Mouse (Mus musculus): ENCODE data around the gene Zpbp2. TPM values are rescaled to one million over a fixed set of nuclear protein-coding genes. Genes with fewer than 3 reads are reported as not detected.

Gene Zpbp2
- total RNA-seq, 2 experiments from 2014 or later: not detected

DNA sequence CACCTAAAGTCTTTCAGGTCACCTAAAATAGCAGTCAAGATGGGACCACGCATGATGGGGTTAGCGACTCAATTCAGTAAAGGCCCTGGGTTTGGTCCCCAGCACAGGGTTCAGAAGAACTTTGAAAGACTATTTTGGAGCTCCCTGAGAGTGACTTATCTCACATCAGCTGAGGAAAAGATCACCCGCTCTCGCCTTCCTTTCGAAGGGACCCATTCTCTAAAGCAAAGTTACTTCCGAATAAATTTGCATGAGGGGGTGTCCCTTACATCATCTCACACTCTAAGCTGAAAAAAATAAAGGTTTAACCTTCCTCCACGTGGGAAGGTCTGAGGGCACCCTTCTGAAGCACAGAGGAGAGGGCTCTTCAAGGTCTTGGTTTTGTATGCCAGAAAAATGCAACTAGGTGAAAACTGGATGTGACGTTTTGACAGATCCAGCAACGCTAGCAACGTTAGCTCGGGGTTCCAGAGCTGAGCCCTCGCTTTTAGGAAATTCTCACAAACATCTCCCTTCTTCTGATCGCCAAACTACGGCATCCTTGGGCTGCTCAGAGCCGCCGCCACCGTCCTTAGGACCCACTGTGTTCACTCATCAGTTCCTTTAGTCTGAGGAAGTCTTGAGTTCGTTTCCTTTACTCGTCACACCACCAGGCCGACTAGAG, 454 bp upstream of the Zpbp2 start:
- no peak; the same call in 1 of the 2 replicates for ATAC-seq (replicated peaks; ENCODE audit: low FRiP score, poor library complexity, severe bottlenecking)

DNA sequence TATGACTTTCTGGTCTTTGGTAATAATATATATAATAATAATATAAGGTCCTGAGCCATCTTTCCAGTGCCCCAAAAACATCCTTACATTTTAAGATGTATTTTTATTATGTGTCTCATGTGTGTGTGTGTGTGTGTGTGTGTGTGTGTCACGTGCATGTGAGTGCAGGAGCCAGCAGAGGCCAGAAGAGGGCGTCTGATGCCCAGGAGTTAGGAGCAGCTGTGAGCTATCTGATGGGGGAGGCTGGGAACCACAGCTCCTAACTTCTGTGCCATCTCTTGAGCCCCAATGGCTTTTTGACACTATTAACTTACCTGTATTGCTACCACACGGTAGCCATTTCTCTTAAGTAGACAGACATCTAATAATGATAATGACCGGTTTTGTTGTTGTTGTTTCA, 3.1 kb downstream of the Zpbp2 start:
- no peak for ATAC-seq (replicated peaks; ENCODE audit: low FRiP score, poor library complexity, severe bottlenecking)

DNA sequence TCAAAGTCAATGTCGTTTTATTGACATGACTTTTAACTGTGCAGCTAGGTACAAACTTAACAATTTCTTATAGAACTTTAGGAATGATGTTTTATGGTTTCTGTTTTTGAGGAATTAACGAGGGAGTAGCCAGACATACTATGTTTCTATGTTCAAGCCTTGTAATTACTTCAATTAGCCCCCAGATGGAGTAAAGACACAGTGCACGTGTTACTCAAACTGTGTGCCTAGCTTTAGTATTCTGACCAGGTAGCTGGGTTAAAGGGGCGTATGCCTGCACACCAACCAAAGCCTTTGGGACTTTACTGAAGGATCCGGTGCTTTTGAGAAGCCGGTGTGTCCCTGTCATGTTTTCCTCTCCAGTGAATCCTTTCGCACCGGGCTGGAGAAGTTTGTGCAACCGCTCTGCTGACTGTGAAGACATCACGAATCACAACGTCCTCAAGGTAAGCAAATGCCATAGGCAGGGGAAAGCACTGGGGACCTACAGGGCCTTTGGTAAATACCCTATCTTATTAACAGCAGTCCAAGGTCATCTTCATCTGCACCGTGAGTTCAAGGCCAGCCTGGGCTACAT, 4.3 kb downstream of the Zpbp2 start:
- ATAC-seq (replicated peaks; ENCODE audit: low FRiP score, poor library complexity, severe bottlenecking): no peak

DNA sequence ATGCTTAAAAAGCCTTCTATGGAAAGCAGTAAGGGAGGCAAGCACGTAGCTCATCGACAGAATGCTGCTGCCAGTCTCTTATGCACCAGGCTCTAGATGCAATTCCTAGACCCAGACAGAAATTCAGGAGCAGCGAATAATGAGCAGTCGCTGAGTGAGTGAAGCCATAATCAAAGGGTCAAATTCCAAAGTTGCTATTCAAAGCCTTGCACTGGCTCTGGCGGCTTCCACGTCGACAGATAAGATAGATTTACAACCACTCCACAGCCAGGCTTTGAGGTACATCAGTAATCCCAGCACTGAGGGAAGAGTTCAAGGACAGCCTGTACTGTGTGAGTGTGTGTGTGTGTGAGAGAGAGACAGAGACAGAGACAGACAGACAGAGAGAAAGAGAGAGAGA, 10.0 kb downstream of the Zpbp2 start:
- ATAC-seq (replicated peaks; ENCODE audit: low FRiP score, poor library complexity, severe bottlenecking): no peak

DNA sequence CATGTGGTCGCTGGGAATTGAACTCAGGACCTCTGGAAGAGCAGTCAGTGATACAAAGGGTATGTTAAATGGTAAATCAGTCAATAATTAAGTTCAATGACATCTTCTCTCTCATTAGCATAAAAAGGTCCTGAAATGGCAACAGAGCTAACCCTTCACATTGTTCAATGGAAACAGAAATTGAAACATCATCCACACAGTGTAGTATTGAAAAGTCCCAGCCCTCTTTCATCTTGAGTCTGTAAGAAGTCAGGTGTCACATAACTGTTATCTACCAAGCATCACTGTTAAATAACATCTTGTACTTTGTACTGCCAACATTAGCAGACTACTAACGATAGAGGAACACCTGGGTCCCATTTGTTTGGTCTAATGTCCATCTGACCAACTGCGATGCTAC, 12.1 kb downstream of the Zpbp2 start:
- no peak for ATAC-seq (replicated peaks; ENCODE audit: low FRiP score, poor library complexity, severe bottlenecking)

DNA sequence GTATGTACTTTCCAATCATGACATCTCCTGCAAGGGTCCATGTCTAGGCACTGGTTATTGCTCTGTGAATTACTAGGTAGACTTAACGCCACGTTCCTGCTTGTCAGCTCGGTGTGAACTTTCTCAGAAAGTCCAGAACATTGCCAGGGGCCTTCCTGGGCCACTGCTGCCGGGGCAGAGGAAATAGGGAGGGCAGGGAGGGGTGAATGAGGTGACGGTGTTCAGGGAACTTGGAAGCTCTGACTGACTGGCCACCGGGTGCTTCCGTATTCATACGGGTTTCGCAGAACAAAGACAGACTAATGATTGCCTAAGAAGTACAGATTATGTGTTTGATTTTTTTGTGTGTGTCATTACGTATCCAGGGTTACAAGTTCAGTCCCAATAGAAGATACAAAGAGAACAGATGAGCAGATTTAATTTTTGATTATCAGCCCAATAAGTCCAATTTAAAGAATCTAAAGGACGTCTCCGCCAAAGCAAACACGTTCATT, 13.1 kb downstream of the Zpbp2 start:
- ATAC-seq (replicated peaks; ENCODE audit: low FRiP score, poor library complexity, severe bottlenecking): no peak

DNA sequence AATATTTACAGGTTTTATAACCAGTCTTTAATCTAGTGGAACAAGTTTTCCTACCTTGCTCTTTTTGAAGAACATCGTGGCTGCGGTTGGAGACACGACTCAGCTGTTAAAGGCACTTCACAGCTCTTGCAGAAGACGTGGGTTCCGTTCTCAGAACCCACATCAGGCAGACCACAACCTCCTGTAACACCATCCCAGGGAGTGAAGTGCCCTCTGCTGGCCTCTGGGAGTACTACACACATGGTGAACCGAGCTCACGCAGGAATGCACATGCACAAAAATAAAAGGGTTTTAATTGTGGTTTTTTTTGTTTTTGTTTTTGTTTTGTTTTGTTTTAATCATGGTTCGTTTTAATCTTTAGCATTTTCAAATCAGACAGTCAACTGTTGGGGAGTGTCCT, 17.4 kb downstream of the Zpbp2 start:
- ATAC-seq (replicated peaks; ENCODE audit: low FRiP score, poor library complexity, severe bottlenecking): 0 out of 2 replicates have a peak, but pooled peaks have one; percentile 41

DNA sequence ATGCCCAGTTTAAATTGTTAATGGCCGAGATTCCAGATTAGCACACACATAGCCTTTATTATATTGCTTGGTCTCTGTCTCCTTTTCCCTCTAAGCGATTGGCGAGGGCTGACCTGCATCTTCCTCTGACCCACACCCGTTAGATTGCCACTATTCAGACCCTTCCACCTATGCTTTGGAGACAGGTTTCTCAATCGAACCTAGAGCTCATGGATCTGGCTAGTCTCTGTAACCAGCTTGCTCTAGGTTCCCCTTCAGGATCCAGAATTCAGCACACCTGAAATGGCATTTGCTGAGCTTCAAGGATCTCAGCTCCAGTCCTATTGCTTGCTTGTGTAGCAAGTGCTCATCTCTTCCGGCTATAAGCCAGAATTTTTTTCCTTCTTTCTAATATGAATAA, 18.6 kb downstream of the Zpbp2 start:
- ATAC-seq (replicated peaks; ENCODE audit: low FRiP score, poor library complexity, severe bottlenecking): no peak

DNA sequence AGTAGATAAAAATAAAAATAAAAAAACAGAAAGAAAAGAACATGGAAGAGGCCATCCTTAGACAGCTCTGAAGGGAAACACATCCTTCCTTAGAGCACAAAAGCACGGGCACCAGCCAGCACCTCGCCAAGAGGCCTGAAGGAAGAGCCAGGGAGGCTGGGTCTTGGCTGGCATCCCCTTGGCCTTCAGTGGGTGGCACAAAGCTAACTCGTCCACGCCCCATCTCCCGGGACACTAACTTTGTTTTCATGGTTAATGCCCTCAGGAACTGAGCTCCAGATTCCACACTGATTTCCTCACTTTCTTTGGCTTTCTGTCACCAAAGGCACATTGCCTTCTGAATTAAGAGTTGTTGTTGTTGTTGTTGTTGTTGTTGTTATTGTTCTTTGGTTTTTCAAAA, 26.9 kb downstream of the Zpbp2 start:
- ATAC-seq (replicated peaks; ENCODE audit: low FRiP score, poor library complexity, severe bottlenecking): no peak

DNA sequence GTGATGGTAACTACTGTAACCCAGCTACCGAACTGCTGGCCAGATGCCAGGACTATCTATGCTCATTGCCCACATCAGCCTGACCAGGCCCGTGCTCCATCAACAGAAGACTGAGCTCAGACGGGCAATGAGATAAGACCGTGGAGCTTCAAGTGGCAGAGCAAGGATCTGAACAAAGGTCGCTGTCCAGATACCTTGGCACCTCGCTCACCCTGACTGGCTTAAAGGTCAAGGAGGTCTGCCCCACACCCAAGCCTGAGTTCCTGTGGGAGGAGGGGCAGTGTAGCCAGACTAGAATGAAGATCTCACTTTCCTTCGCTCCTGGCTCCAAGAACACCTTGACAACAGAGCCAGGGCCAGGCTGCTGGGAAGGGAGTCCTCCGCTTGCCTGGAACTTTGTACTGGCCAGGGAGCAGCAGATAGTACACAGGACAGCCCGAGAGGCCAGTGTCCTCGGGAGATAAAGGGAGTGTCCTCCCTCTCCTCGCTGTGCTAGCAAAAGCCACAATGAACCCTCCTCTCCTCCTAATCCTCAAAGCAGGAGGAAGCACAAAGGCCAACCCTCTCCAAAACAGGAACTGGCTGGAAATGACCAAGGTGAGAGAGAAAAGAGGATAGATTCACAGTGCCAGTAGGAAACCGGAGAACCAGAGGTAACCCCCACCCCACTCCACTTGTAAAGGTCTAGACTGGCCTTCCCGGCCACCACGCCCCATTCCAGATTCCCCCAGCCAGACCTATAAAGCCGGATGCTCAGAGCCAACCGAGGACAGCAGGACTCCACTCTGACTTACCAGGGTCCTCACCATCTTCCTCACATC, 29.6 kb downstream of the Zpbp2 start:
- ATAC-seq (replicated peaks; ENCODE audit: low FRiP score, poor library complexity, severe bottlenecking): peak; percentile 52

DNA sequence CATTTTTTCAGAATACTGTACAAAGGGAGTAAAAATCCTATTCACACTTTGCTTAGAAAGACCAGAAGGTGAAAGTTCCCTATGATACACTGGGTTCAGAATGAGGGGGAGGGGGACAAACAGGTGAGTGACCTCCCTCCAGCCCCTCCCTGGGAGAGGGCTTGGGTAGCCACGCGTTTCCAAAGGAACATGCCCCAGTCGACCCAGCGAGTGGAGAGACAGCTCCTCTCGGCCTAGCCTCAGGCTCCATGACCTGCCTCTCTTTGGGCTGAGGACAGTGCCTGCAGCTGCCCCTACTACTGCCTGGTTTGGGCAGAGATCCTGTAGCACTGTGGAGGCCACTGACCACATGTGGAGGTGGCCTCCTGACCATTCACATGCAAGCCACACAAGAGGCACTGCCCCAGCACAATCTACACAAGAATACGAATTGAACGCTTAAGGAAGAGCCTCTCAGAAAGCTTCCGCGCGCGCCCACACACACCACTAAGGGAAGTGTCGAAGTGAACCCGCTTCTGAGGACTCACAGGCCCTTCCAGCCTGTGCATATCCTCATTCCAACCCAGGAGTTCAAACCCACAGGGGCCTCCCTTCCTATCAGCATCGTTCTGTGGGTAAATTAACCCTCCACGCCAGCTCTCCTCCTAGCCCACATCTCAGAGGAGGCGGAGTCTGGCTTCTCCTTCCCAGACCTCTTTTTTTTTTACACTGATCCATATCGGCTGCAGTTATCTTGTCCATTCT, 30.6 kb downstream of the Zpbp2 start:
- ATAC-seq (replicated peaks; ENCODE audit: low FRiP score, poor library complexity, severe bottlenecking): peak; percentile 22

DNA sequence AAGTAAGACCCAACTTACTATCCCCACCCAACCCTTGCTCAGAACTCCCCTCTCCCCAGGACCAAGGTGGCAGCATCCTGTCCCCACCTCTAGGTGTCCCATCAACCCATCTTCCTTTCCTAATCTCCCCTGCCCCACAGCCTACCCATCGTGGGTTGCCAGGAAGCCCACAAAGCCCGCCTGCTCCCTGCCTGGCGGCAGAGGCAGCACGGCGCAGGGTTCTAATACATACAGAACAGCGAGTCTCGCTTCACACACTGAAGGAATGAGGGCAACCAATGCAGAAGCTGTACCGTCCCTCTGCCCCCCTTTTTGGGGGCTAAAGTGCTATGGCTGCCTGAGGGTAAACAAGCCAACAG, 31.1 kb downstream of the Zpbp2 start:
- ATAC-seq (replicated peaks; ENCODE audit: low FRiP score, poor library complexity, severe bottlenecking): peak; percentile 17

DNA sequence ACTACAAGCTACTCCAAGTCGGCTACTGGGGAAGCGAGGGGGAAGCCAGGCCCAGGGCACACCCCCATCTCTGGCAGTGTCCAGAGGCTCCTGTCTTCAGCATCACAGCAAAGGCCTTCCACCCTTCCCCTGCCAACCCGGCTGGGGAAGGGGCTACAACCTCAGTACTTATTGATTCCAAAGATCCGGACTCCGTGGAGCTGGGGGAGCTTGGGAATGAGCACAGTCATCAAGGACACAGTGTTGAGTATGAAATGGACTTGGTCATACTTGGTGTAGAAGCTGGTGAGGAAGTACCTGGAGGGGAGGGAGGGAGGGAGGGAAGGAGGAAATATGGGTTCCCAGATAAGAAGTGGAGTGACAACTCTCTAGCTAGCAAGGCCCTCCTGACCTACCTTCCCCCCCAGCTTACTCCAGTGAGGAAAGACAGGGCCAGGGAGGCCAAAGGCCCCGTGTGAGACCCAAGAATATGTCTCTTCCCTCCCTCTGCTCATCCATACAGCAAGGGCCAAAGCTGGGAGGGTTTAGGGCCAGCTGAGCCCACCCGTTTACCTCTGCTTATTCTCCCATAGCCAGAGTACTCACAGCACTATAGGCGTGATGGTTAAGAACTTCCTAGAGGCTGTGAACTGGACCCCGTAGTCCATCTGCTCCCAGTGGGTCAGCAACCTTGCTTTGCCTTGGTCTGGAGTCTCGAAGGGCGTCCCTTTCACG, 31.8 kb downstream of the Zpbp2 start:
- peak; percentile 33 for ATAC-seq (replicated peaks; ENCODE audit: low FRiP score, poor library complexity, severe bottlenecking)

DNA sequence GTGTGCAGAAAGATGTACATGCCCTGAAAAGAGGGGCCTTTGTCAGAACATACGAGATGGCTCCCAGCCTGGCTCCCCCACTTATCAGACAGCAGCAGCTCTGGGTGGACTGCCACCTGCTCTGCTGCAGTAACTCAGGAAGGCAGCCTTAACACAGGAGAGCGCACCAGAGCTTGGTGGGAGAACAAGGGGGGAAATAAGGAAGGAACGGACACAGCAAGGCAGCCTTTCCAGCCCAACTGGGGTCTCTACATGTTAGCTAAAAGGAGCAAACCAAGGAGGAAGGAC, 32.3 kb downstream of the Zpbp2 start:
- peak; percentile 48 for ATAC-seq (replicated peaks; ENCODE audit: low FRiP score, poor library complexity, severe bottlenecking)

DNA sequence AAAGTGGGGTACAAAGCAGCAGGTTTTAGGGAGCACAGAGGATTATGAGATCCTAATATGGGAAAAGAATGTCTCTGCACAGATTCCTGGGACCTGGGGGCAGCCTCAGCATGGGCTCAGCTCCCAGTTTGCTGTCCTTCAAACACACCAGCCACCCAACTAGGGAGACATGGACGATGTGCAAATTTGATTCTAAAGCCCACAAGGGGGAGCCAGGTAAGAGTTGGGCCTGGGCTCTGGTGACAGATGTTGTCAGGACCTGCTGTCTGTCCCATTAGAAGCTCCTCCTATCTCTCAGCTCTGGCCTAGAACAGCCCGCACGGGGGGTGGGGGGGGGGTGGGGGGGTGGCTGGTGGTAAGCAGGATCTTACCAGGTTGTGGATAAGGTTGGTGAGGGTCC, 32.7 kb downstream of the Zpbp2 start:
- 0 out of 2 replicates have a peak, but pooled peaks have one; percentile 13 for ATAC-seq (replicated peaks; ENCODE audit: low FRiP score, poor library complexity, severe bottlenecking)

DNA sequence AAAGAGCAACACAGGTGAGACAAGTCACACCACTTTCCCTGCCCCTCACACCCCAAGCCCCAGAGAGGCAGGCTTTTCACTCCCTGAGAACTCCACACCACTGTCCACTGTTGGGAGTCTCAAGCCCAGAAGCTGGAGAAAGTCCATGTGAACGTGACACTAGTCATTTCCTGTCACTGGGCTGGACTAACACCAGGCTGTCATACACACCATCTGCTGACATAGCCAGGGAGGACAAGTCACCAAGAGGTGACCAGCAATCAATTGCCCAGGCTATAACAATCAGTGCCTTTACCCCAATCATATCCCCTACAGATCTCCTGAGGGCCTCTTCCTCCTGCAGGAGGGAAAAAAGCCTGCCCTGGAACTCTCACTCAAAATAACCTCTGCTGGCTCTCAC, 33.2 kb downstream of the Zpbp2 start:
- ATAC-seq (replicated peaks; ENCODE audit: low FRiP score, poor library complexity, severe bottlenecking): no peak

DNA sequence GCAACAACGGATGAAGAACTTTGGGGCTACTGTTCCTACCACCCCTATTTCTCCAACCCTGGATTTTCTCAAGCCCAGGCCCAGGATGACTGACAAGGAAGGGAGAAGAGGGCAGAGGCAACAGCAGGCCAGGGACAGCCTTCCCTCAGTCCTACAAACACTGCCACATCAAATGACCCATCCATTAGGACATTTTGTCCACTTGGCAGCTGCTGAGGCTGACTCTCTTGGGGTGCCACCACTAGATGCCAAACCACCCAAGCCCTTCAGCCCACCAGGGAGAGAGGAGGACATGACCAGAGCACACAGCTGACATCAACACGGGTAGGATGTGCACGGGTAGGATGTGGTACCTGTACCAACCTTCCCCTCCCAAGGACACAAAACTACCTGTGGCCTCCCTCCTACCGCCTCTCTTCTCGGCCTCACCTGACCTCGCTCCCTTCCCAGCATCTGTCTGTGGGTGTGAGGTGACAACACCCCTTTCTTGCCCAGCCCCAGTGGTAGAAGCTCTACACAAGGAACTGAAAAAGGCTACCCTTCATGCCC, 33.8 kb downstream of the Zpbp2 start:
- ATAC-seq (replicated peaks; ENCODE audit: low FRiP score, poor library complexity, severe bottlenecking): no peak

DNA sequence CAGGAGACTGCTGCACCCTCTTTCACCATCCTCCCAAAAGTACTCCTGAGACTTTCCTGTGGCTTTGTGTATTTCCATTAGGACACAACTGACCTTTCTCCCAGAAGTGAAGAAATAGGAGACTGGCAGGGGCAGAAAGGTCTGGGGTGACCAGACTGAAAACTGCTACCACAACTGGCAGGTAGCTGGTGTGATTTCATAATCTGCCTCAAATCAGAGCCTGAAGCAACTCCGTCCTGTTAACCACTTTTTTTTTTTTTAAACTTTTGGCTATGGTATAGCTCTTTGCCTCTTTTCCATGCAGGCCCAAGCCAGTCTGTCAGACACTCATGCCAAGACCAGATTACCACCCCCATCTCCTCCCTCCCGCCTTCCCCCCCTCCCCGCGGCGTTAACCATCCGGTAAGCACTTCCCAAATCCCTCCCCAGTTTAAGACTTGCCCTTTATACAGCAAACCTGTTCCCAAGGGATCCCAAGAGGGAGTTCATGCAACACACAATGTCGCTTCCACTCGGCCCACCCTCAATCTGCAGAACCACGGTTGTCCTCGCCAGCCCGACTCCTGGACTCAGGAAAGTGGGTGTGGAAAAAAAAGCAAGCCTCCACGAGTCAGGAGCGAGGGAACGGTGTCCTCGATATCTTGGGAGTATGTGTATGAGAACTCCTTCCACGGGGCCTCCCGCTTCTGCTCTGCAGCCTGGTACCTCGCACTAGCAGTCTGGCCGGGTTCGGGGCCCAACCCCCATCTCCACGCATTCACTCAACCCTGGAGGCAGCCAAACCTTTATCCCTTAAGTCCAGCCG, 35.4 kb downstream of the Zpbp2 start:
- no peak for ATAC-seq (replicated peaks; ENCODE audit: low FRiP score, poor library complexity, severe bottlenecking)

Measured in erythroblast, adult 5-6 weeks (primary cell).